Mouse (Mus musculus): ENCODE results near the gene Vill.

Vill gene

GRCm38 (mm10) chr9:119082039-119082438 is 29.5 kb downstream of the Vill start:
- DNase-seq, result no peak

GRCm38 (mm10) chr9:119082656-119083430 is 30.3 kb downstream of the Vill start:
- no peak for DNase-seq

- no peak for DNase-seq
Measured at GRCm38 (mm10) chr9:119083966-119084365, 31.4 kb downstream of the Vill start.

GRCm38 (mm10) chr9:119086451-119086850 is 33.9 kb downstream of the Vill start:
- DNase-seq, result peak in 1 of 2 experiments; percentile 48

- DNase-seq, result no peak
Measured at GRCm38 (mm10) chr9:119087309-119087708, 34.7 kb downstream of the Vill start.

DNA sequence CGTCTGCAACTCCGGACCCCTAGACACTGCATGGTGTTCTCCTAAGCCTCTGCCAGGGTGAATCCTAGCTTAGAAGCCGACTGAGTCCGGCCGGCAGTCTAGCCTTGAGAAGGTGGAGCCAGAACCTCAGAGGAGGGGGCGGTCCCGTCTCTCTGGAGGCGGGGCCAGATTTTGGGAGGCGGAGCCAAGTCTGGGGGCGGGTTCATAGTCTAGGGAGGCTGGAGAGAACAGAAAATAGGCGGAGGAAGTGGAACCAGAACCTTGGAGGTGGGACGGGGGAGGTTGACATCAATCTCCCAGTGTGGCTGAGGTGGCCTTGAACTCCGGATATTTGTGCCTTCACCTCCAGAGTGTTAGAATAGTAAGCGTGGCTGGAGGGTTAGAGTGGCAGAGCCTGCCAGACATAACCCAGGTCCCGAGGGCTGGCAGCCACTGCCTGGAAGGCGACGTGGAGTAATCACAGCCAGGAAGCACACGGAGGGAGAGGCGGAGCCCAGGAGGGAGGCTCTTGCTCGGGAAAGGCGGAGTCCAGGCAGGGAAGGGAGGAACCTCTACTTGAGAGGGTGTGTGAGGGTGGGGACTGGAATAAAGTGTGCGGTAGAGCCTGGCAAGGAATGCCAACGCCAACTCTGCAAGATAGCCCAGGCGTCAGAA is 35.7 kb downstream of the Vill start:
- peak; percentile 96 to 97 for DNase-seq

GRCm38 (mm10) chr9:119089437-119089836 is 36.9 kb downstream of the Vill start:
- DNase-seq, result no peak

DNA sequence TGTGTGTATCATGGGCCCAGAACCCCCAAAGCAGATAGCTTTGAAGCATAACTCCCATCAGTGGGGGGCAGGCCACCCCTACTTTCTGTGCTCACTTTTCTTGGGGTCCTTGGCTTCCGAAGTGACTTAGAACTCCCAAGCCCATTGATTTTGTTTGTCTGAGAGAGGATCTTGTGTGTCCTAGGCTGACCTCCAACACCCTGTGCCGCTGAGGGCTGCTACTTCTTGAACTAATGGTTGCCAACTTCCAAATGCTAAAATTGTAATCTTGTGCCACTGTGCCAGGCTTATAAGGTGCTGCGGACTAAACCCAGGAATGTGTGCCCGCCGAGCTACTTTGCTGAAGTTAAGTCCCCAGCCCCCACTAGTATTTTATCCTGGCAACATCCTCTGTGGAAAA is 37.9 kb downstream of the Vill start:
- no peak for DNase-seq

- DNase-seq, result peak in 1 of 2 experiments; percentile 33
Measured at GRCm38 (mm10) chr9:119091581-119092310, 39.2 kb downstream of the Vill start.

DNA sequence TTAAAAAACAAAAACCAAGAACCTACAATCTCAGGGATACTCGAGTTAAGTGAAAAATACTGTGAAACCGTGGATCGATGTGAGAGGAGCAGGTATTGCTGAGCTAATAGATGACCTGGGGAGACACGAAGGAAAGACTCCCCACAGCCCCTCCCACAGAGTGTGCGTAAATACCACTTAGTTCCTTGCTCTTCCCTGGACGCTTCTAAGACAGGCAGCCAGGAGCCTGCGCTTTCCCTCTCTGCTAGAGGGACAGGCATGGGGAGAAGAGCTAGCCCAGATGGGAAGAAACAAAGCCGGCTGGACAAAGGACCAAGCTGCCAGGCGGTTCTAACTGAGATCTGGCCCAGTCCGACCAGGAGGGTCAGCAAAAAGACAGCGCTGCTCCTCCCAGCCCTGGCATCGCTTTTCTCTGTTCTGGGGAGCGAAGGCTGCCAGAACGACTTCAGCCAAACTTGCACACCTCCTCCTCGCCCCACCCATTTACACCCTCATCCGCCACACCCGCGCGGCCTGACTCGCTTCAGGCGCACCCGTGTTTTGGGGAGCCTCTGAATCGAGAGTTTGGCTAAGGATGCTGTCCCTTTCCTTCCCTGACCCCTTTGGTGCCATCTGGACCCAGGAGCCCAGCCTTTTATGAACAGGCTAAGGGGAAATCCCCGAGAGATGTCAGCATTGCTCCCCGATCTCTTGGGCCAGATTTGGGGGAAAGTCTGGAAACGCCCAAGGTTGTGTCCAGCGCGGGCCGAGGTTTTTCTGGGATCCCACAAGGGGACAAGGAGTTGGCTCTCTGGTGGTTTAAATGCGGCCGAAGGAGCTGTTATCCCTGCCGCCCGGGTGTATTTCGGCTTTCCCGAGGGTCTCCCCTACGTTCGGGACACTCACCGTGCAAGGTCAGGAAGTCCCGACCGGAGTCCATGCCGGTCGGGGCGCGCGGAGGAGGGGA is 40.2 kb downstream of the Vill start:
- DNase-seq, result peak; percentile 41 to 49

- DNase-seq, result peak; percentile 93 to 95
Measured at GRCm38 (mm10) chr9:119093419-119094295, 41.1 kb downstream of the Vill start, which contains the start of gene Plcd1. Plcd1 (minus strand) TSS chr9:119093502.

- no peak for DNase-seq
Measured at GRCm38 (mm10) chr9:119094462-119095109, 42.0 kb downstream of the Vill start.

GRCm38 (mm10) chr9:119100177-119100898 is 47.8 kb downstream of the Vill start:
- DNase-seq, result peak; percentile 65 to 74

GRCm38 (mm10) chr9:119101992-119102782 is 49.6 kb downstream of the Vill start, which contains the start of gene Dlec1:
Dlec1 (plus strand) TSS chr9:119102478.
- peak; percentile 77 to 85 for DNase-seq

GRCm38 (mm10) chr9:119102783-119103113 is 50.2 kb downstream of the Vill start:
- DNase-seq, result no peak

DNA sequence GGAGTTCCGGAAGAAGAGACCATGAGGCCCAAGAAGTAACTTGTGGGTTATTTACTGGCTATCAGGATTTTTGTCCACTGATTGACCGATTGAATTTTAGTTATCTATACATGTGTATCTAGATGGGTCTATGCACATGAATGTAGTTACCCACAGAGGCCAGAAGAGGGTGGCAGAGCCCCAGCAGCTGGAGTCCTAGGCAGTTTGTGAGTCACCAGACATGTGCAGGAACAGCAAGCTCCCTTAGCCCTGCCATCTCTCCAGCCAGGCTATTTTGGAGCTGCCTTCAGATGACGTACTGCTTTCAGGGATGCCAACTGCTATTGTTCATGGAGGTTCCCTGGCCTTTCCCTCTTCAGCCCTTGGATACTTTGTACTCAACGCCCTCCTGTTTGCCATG is 55.0 kb downstream of the Vill start:
- peak; percentile 51 to 61 for DNase-seq

DNA sequence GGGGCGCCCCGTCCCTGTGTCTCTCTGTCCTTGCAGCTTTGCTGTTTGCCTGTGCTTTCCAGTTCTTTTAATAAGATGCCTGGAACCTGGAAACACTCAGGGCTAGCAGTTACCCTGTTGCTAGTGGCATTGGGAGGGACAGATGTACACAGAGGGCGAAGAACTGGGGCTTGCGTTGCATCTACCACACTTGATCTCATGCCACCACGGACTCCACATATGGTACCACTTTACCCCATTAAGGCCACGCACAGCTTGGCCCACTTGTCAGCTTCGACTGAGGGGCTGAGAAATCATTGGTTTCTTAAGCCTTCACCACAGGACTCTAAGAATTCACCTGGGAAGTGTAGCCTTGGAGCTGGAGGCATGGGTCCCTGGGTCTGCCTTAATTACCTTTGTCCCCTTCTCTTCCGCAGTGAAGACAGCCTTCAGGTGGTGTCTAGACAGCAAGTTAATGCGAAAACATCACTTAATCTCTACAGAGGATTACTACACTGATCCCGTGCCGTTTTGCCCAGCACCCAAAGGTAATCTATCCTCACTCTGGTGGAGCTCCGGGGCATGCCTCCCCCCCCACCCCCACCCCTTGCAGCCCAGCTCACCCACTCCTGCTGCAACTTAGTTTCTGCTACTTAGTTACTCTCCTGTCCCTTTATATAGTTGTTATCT is 57.2 kb downstream of the Vill start:
- no peak for DNase-seq

DNA sequence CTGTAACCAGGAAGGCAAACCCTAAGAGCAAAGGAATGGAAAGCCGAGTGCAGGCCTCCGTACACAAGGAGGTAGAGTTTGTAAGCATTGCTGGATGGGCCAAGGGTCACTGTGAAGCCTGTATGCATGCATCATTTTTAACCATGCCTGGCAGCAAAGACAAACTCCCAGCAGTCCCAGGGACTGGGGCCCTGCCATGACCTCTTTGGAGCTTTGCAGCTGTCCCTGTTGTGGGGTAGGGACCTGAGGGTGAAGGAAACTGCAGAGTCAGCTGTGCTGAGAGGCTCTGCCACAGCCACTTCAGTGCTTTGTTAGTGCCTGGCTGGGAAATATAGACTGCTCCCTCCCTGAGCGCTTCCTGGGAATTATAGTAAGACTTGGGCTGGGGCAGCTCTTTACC is 58.1 kb downstream of the Vill start:
- peak in 1 of 2 experiments; percentile 29 for DNase-seq

DNA sequence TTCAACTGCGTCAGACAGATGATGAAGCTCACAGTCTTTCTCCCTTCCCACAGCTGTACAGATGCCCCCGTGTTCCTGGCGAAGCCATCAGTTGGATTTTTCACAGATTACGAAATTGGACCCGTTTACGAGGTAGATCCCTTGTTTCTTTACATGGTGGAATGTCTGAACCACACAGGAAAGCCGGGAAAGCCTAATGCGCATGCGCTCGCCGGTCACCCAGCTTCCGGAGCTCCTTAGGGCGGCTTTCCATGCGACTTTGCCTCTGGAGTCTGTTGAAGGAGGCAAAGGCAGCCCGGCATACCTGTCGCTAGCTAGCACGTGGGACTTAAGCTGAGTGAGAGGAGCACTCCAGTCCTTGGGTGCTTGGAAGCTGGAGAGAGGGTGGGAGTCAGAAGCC is 62.3 kb downstream of the Vill start:
- no peak for DNase-seq
